Mouse (Mus musculus): ENCODE data around the gene Espn. TPM values are rescaled to one million over a fixed set of nuclear protein-coding genes. Genes with fewer than 3 reads are reported as not detected.
A peak's percentile ranks its signal among the peaks of the same experiment; 100 is the strongest.

Gene Espn
- total and polyA plus RNA-seq, 3 experiments, result 5.0 to 19.6 TPM; not detected in 1

GRCm38 (mm10) chr4:152169103-152169502 lies 16.9 kb upstream of the Espn start (continued):
- TF ChIP-seq NELFE (IDR thresholded peaks at IDR 0.05; ENCODE audit: low read depth, low read length) (0 out of 2 replicates have a peak, but pooled peaks have one; percentile 29), MYB (IDR thresholded peaks at IDR 0.05; ENCODE audit: low read depth, low read length) (no peak), POLR2A (IDR thresholded peaks at IDR 0.05; ENCODE audit: control insufficient read depth in 1 of 2, insufficient read depth in 1 of 2, low read depth in 1 of 2, low read length in 2 of 2, poor library complexity in 1 of 2) (peak in 1 of 2 experiments; percentile 37; a peak in 2 of 4 replicates)

DNA sequence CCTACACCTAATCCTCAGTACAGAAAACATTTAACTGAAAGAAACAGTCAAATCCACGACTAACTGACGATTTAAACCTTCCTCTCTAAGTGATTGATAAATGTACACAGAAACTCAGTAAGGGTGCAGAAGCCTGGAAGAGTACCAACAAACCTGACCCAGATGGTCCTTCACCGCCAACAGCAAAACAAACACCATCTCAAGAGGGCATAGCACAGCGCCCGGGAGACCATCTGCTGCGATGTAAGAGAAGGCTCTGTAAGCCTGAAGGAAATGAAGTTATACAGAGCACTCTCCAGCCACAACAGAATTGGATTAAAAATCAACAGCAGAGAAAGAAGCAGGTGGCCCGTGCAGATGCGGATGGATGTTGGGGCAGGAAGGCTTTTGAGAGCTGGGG lies 15.9 kb upstream of the Espn start:
- DNase-seq (ENCODE audit: low read depth, low spot score), result no peak
- no peaks in the 10 kb centered on the region for H3K79me2 ChIP-seq (ENCODE audit: control insufficient read depth, insufficient read depth, low read length, poor library complexity)
- H3K36me3 ChIP-seq (ENCODE audit: control insufficient read depth in 1 of 2, insufficient read depth in 2 of 2, low read length in 2 of 2), result no peaks in the 10 kb centered on the region
- no peak overlapping the region for H3K27ac ChIP-seq (ENCODE audit: control insufficient read depth, low read depth, low read length)
- H3K4me1 ChIP-seq (ENCODE audit: control insufficient read depth in 1 of 2, insufficient read depth in 2 of 2, low read length in 2 of 2), result peaks cover 0 to 8% of the 10 kb centered on the region in 2 experiments; a peak in 1 of 4 replicates
- no peaks in the 10 kb centered on the region for H3K27me3 ChIP-seq (ENCODE audit: control insufficient read depth in 1 of 2, insufficient read depth in 2 of 2, low read length in 2 of 2)
- TF ChIP-seq MAFK (IDR thresholded peaks at IDR 0.05; ENCODE audit: borderline replicate concordance, low read depth, low read length) (no peak), SMC3 (IDR thresholded peaks at IDR 0.05; ENCODE audit: low read depth, low read length) (no peak), USF2 (IDR thresholded peaks at IDR 0.05; ENCODE audit: borderline replicate concordance in 1 of 2, insufficient read depth in 1 of 2, low read depth in 1 of 2, low read length in 2 of 2) (no peak), ZC3H11A (IDR thresholded peaks at IDR 0.05; ENCODE audit: low read depth, low read length) (no peak), TAL1 (IDR thresholded peaks at IDR 0.05; ENCODE audit: low read length) (no peak), JUND (IDR thresholded peaks at IDR 0.05; ENCODE audit: low read depth, low read length) (no peak), ZKSCAN1 (IDR thresholded peaks at IDR 0.05; ENCODE audit: low read depth, low read length) (no peak), ZNF384 (IDR thresholded peaks at IDR 0.05; ENCODE audit: low read depth, low read length) (no peak), HCFC1 (IDR thresholded peaks at IDR 0.05; ENCODE audit: low read depth, low read length) (no peak), UBTF (IDR thresholded peaks at IDR 0.05; ENCODE audit: borderline replicate concordance, insufficient read depth, low read depth, low read length) (no peak), MYB (IDR thresholded peaks at IDR 0.05; ENCODE audit: low read depth, low read length) (no peak), MEF2A (IDR thresholded peaks at IDR 0.05; ENCODE audit: extremely low read depth, insufficient replicate concordance, low read depth, low read length, poor library complexity, severe bottlenecking) (no peak), BHLHE40 (IDR thresholded peaks at IDR 0.05; ENCODE audit: borderline replicate concordance, low read depth, low read length) (no peak), GABPA (IDR thresholded peaks at IDR 0.05; ENCODE audit: low read depth, low read length) (no peak), GATA1 (IDR thresholded peaks at IDR 0.05; ENCODE audit: low read depth, low read length) (no peak)
- no peaks in the 10 kb centered on the region for H3K9me3 ChIP-seq (replicated peaks; ENCODE audit: insufficient read depth, low read length)
- H3K4me3 ChIP-seq (ENCODE audit: control insufficient read depth in 1 of 2, insufficient read depth in 1 of 2, low read depth in 2 of 2, low read length in 2 of 2), result no peak overlapping the region
- H3K9ac ChIP-seq (ENCODE audit: control insufficient read depth, low read depth, low read length, poor library complexity, severe bottlenecking), result no peak overlapping the region

Data from MEL (cell line).